Mouse (Mus musculus) intestine, embryonic 16.5 days (tissue): ENCODE data around the gene Hoxc5. TPM values are rescaled to one million over a fixed set of nuclear protein-coding genes. Genes with fewer than 3 reads are reported as not detected.

Experiments
- ATAC-seq: fragments of 200-750 bp; cut with Nextera tagmentation; 2 replicates; pipeline ENCODE4 v1.8.0; 2017; ENCODE audit warnings: moderate TSS enrichment, moderate library complexity
- H3K27ac ChIP-seq: fragments of 300-500 bp; sonication (generic); 2 replicates; pipeline ENCODE4 v1.5.1; 2014; ENCODE audit warnings: mild to moderate bottlenecking, low read length
- H3K27me3 ChIP-seq: fragments of 300-500 bp; sonication (generic); replicated peaks from 2 replicates; pipeline ENCODE4 v1.6.1; 2014; ENCODE audit warnings: low read length, control low read depth, mixed read lengths; ENCODE audit not compliant: control insufficient read depth, insufficient read depth
- H3K36me3 ChIP-seq: fragments of 300-500 bp; sonication (generic); 2 replicates; pipeline ENCODE4 v1.6.1; 2014; ENCODE audit warnings: low read length, control low read depth; ENCODE audit not compliant: control insufficient read depth, insufficient read depth
- H3K4me1 ChIP-seq: fragments of 300-500 bp; sonication (generic); 2 replicates; pipeline ENCODE4 v1.6.1; 2014; ENCODE audit warnings: low read length, control low read depth, mixed read lengths; ENCODE audit not compliant: control insufficient read depth, insufficient read depth
- H3K4me2 ChIP-seq: fragments of 300-500 bp; sonication (generic); 2 replicates; pipeline ENCODE4 v1.6.1; 2014; ENCODE audit warnings: low read depth, low read length, control low read depth
- H3K4me3 ChIP-seq: fragments of 300-500 bp; sonication (generic); 2 replicates; pipeline ENCODE4 v1.5.1; 2014; ENCODE audit warnings: mild to moderate bottlenecking, low read length
- H3K9ac ChIP-seq: fragments of 300-500 bp; sonication (generic); 2 replicates; pipeline ENCODE4 v1.6.1; 2014; ENCODE audit warnings: low read depth, low read length
- H3K9me3 ChIP-seq: fragments of 300-500 bp; sonication (generic); 2 replicates; pipeline ENCODE4 v1.6.1; 2016; ENCODE audit warnings: low read length, control low read depth; ENCODE audit not compliant: control insufficient read depth
- WGBS: fragments of 180-500 bp; shearing (Covaris S2); extraction: QIAGEN DNeasy Blood & Tissue Kit; methylation state at CpG from one replicate; pipeline ENCODE4 v1.1.7; 2014; 5-methylcytosine and 5-hydroxymethylcytosine counted together
- polyA plus RNA-seq: library from polyadenylated mRNA; unstranded; fragments of >200 nt; fragmentation: Nextera tagmentation; extraction: Ambion mirVana; gene quantifications from 2 replicates; pipeline ENCODE4 v1.2.1, GENCODE M21; 2015

The Hoxc5 gene
- polyA plus RNA-seq, 1 experiment from 2014 or later = 6.8 TPM

DNA sequence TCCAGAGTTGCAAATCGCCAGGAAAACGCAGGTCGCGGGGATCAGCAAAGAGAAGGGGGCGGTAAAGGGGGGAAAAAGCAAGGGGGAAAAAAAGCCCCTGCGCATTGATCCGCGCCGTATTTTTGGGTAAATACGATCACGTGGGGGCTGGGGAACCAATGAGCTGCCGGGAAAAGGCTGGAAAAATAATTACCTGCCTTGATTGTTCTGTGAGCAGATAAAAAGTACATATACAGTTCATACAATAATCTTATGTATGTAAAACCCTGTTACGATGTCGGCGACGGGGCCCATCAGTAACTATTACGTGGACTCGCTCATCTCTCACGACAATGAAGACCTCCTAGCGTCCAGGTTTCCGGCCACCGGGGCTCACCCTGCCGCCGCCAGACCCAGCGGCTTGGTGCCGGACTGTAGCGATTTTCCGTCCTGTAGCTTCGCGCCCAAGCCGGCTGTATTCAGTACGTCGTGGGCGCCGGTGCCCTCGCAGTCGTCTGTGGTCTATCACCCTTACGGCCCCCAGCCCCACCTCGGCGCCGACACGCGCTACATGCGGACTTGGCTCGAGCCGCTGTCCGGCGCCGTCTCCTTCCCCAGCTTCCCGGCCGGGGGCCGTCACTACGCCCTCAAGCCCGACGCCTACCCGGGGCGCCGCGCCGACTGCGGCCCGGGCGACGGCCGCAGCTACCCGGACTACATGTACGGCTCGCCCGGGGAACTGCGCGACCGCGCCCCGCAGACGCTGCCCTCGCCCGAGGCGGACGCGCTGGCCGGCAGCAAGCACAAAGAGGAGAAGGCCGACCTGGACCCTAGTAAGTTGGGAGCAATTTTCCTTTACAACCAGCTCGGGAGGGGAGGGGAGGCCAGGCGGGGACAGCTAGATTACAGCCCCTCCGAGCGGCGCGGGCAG, 14.4 kb downstream of the Hoxc5 start:
- ATAC-seq = peak; percentile 29; the same call in 1 of the 2 replicates
- H3K4me2 ChIP-seq = peak overlapping the region; percentile 48
- WGBS = under 1% methylated on average over 88 of the region's 88 CpGs
- peak overlapping the region; percentile 27 for H3K27ac ChIP-seq
- H3K4me1 ChIP-seq = peaks cover 9% of the 10 kb centered on the region; the same call in 1 of the 2 replicates
- H3K4me3 ChIP-seq = peak overlapping the region; percentile 40
- H3K36me3 ChIP-seq = no peaks in the 10 kb centered on the region
- peak overlapping the region; percentile 64 for H3K9ac ChIP-seq
- peaks cover 90% of the 10 kb centered on the region for H3K27me3 ChIP-seq
- no peaks in the 10 kb centered on the region for H3K9me3 ChIP-seq

DNA sequence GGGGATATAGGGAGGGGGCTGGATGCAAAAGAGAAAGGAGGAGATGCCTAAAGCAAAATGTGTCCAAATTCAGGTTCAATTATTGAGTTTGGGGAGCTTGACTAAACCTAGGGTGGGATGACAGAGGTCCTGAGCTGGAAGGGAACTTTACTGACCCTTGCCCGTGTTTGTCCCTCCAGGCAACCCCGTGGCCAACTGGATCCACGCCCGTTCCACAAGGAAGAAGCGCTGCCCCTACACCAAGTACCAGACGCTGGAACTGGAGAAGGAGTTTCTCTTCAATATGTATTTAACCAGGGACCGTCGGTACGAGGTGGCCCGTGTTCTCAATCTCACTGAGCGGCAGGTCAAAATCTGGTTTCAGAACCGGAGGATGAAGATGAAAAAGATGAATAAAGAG, 16.5 kb downstream of the Hoxc5 start:
- H3K9ac ChIP-seq = no peak overlapping the region
- ATAC-seq = no peak

DNA sequence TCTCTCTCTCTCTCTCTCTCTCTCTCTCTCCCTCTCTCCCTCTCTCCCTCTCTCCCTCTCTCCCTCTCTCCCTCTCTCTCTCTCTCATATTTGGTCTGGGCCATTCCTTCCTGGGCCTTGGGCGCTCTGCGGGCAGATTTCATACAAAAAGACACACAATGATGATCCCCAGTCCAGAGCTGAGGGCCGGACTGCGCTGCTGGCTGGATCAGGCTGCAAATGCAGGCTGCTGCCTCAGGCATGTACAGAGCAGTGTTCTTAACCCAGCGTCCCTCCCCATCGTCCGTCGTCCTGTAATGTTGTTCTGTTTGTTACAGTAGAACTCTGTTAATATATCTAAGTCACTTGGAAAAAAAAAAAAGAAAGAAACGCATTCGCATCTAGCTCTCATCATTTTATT, 17.3 kb downstream of the Hoxc5 start:
- H3K4me2 ChIP-seq = no peak overlapping the region
- H3K9me3 ChIP-seq = no peaks in the 10 kb centered on the region
- peaks cover 92% of the 10 kb centered on the region for H3K27me3 ChIP-seq
- H3K4me1 ChIP-seq = peaks cover 4% of the 10 kb centered on the region
- no peaks in the 10 kb centered on the region for H3K36me3 ChIP-seq
- no peak overlapping the region for H3K4me3 ChIP-seq
- WGBS = 8% methylated on average over 10 of the region's 10 CpGs
- H3K27ac ChIP-seq = no peak overlapping the region
- H3K9ac ChIP-seq = no peak overlapping the region
- no peak for ATAC-seq

More for the DNA sequence above, 16.5 kb downstream of the Hoxc5 start:
- no peak overlapping the region for H3K27ac ChIP-seq
- peaks cover 91% of the 10 kb centered on the region for H3K27me3 ChIP-seq
- no peak overlapping the region for H3K4me3 ChIP-seq
- H3K4me1 ChIP-seq = peaks cover 4% of the 10 kb centered on the region
- H3K36me3 ChIP-seq = no peaks in the 10 kb centered on the region
- no peaks in the 10 kb centered on the region for H3K9me3 ChIP-seq
- 8% methylated on average over 12 of the region's 12 CpGs for WGBS
- no peak overlapping the region for H3K4me2 ChIP-seq

DNA sequence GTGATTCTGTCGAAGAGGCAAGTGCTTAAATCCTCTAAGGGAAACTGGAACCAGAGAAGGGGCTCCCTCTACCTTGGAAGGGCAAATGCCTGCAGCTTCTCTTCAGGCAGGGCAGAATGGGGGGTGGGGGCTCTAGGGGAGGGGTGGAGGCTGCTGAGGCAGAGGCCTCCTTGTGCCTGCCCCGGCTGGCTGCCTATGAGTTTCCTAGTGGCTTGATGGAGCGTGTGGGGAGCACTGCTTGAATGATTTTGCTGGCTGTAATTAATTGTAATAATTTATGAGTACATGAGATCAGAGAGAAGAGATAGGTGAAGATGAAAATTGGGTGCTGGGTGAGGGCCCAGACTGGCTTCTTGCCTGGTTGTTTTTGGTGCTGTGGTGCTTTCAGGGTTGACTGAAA, 17.7 kb downstream of the Hoxc5 start:
- H3K4me2 ChIP-seq = no peak overlapping the region
- H3K9ac ChIP-seq = no peak overlapping the region
- H3K4me3 ChIP-seq = no peak overlapping the region
- ATAC-seq = no peak
- H3K4me1 ChIP-seq = peaks cover 4% of the 10 kb centered on the region
- H3K9me3 ChIP-seq = no peaks in the 10 kb centered on the region
- peaks cover 92% of the 10 kb centered on the region for H3K27me3 ChIP-seq
- WGBS = 24% methylated on average over 3 of the region's 3 CpGs
- no peak overlapping the region for H3K27ac ChIP-seq
- H3K36me3 ChIP-seq = no peaks in the 10 kb centered on the region

DNA sequence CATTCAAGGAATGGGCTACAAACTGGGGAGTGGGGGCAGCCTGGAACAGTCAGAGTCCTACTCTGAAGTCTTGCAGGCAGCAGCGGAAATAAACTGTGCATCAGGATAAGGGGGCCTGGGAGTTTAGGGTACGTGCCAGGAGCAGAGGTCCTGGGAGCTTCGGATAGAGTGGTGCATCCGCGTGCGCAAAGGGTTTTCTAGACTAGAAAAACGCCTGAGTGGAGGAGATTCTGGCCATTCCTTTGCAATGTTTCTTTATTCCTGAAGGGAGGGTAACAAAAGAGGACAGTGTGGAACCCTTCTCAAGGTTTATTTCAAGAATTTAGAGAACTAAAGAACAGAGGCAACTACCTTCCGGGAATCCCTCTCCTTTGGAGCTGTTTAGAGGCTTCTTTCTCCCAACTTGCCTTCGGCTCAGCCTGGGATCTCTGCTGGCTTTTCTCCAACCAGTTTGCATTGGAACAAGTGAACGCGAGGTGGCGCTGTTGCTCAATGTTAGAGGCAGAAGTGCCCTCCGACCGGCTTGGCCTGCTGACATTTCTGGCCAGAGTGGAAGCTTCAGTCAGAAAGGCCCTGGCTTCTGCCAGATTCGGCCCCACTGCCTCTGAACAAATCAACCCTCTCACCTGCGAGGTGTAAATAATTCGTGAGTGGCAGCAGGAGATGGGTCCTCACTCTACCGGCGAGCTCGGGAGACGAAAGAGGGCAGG, 20.0 kb downstream of the Hoxc5 start:
- no peak overlapping the region for H3K9ac ChIP-seq
- H3K36me3 ChIP-seq = no peaks in the 10 kb centered on the region
- 6% methylated on average over 21 of the region's 21 CpGs for WGBS
- H3K9me3 ChIP-seq = no peaks in the 10 kb centered on the region
- peaks cover 91% of the 10 kb centered on the region for H3K27me3 ChIP-seq
- ATAC-seq = peak; percentile 39
- H3K4me1 ChIP-seq = no peaks in the 10 kb centered on the region; the same call in 1 of the 2 replicates
- H3K27ac ChIP-seq = no peak overlapping the region
- H3K4me2 ChIP-seq = no peak overlapping the region
- H3K4me3 ChIP-seq = no peak overlapping the region

DNA sequence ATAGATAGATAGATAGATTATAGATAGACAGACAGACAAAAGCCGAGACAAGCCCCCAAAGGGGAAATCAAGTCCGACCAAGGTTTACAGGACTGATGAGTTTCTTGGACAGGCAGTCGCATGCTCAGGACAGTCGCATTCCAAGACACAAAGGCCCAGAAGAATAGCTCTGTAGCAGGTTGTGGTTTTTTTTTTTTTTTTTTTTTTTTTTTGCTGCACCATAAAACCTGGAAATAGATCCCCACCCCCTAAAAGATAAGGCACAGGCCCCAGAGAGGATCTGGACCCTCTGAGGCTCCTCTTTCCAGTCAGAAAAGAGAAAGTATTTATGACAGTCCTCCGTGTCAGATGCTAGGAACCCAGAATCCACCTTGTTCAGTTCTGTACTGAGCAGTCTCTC, 20.8 kb downstream of the Hoxc5 start:
- Histone ChIP-seq H3K27ac (no peak overlapping the region), H3K9me3 (no peaks in the 10 kb centered on the region), H3K4me1 (no peaks in the 10 kb centered on the region; the same call in 1 of the 2 replicates), H3K27me3 (peaks cover 91% of the 10 kb centered on the region), H3K4me2 (no peak overlapping the region), H3K36me3 (no peaks in the 10 kb centered on the region), H3K4me3 (no peak overlapping the region), H3K9ac (no peak overlapping the region)
- ATAC-seq = no peak
- 39% methylated on average over 5 of the region's 5 CpGs for WGBS

DNA sequence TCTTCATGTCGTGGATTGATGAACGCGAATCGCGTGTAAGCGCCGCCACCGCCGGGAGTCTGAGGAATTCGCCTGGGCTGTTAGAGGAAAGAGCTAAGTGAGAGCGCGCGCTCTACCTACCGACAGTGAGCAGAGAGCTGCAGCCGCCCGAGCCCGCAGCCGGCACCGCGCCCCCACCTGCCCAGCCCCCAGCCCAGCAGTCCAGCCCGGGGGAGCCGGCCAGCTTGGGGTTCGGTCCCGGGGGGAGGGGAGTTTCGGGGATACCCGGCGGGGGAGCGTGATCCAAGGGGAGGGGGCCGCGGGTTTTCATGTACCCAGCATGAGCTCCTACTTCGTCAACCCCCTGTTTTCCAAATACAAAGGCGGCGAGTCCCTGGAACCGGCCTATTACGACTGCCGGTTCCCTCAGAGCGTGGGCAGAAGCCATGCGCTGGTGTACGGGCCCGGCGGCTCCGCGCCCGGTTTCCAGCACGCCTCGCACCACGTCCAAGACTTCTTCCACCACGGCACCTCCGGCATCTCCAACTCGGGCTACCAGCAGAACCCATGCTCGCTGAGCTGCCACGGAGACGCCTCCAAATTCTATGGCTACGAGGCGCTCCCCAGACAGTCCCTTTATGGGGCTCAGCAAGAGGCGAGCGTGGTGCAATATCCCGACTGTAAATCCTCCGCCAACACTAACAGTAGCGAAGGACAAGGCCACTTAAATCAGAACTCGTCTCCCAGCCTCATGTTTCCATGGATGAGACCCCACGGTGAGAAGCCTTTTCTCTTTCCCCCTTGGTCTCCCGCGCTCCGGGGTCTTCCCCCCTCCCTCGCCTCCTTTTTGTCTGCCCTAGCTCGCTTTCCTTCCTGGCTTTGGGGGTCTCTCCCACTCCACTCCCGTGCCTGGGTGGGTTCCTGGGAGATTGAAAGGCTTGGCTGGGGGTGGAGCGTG, 23.5 kb downstream of the Hoxc5 start, which contains the start of gene Hoxc8:
Gene Hoxc8, plus strand, starts transcription at position 147 of the 937 bp plus-strand sequence.
- Histone ChIP-seq H3K36me3 (no peaks in the 10 kb centered on the region), H3K4me1 (no peaks in the 10 kb centered on the region; the same call in 1 of the 2 replicates), H3K4me3 (peak within 1 kb of the TSS; percentile 48), H3K27me3 (peaks cover 82% of the 10 kb centered on the region), H3K9ac (peak within 1 kb of the TSS; percentile 62), H3K27ac (no peak within 1 kb of the TSS), H3K4me2 (peak within 1 kb of the TSS; percentile 39), H3K9me3 (no peaks in the 10 kb centered on the region)
- 1% methylated on average over 66 of the region's 69 CpGs for WGBS
- 0 out of 2 replicates have a peak, but pooled peaks have one; percentile 20 for ATAC-seq

DNA sequence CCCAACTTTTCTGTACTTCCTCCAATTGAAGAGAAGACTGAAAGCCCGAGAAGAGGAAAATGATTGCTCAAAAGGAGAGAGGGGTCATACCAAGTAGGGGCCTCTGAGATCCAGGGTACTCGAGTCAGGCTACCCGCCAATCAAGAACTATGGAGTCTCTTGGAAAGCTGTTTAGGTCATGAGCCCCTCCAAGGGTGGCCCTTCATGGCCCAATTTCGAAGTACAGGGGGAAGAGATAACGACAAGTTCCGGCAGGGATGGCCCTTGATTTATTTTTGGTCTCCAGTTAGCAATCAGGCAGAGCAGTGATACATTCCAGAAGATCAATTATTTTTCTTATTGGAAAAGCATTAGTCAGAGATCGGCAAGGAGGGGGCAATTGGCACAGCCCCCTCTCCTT, 24.5 kb downstream of the Hoxc5 start:
- H3K4me3 ChIP-seq = peak overlapping the region; percentile 48
- peak overlapping the region; percentile 39 for H3K4me2 ChIP-seq
- H3K27ac ChIP-seq = no peak overlapping the region
- WGBS = 19% methylated on average over 7 of the region's 7 CpGs
- H3K27me3 ChIP-seq = peaks cover 80% of the 10 kb centered on the region
- no peaks in the 10 kb centered on the region; the same call in 1 of the 2 replicates for H3K4me1 ChIP-seq
- H3K9ac ChIP-seq = no peak overlapping the region; the same call in 1 of the 2 replicates
- no peaks in the 10 kb centered on the region for H3K9me3 ChIP-seq
- no peak for ATAC-seq
- no peaks in the 10 kb centered on the region for H3K36me3 ChIP-seq
